Mouse (Mus musculus): ENCODE measurements at regions not wholly inside any gene's neighbourhood (a gene's known extent, or its start where the extent isn't known, plus 50 kb on each side); places are given as distances from the start of the nearest gene placed in this dataset.

DNA sequence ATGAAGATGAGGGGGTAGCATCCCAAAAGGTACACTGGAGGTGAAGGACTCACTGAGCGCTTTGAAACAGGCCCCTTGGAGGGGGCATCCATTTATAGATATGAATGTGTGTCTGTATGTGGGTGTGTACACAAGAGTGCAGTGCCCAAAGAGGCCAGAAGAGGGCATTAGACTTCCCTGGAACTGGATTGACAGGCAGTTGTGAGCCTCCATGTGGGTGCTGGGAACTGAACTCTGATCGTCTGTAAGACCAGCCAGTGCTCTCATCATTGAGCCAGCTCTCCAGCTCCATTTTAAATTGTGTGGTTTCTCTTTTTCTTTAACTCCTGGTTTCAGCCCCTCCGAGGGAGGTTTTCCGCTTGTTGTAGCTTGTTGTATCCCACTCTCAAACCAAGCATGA lies 67.6 kb upstream of the 1700021F07Rik start:
- peak; percentile 37 for DNase-seq (ENCODE audit: low read depth, low spot score)

DNA sequence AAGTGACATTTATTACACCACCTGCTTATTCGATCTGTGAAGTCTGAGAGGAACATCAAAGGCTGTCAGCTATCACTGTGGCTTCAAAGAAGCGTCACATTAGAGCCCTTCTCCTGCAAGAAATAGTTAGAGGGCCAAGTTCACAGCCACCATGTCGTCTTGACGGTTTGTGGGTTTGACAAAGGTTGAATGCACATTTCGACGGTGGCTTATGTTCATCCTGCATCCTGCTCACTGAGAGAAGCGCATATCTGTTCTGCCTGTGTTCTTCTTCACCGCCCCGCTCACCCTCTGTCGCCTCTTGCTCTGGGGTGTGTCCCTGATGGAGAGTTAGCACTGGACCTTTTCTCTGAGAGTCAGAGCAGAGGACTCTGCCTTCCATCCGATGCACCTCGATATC lies 67.2 kb upstream of the 1700021F07Rik start:
- DNase-seq (ENCODE audit: low read depth, low spot score) = no peak

DNA sequence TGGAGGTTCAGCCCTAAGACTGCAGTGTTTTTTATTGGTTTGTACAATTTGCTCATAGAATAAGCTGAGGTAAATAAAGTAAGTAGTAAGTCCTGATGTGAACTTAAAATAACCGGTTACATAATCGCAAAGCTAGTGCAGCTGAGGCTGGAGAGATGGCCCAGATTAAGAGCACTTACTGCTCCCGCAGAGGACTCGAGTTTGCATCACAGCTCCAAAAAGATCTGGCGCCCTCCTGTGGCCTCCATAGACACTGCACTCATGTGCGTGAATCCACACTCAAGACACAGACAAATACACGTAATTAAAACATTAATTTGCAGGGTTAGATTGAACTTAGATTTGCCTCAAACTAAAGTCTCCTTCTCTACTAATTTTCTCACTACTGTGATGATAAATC lies 66.3 kb upstream of the 1700021F07Rik start:
- peak; percentile 66 for DNase-seq (ENCODE audit: low read depth, low spot score)

DNA sequence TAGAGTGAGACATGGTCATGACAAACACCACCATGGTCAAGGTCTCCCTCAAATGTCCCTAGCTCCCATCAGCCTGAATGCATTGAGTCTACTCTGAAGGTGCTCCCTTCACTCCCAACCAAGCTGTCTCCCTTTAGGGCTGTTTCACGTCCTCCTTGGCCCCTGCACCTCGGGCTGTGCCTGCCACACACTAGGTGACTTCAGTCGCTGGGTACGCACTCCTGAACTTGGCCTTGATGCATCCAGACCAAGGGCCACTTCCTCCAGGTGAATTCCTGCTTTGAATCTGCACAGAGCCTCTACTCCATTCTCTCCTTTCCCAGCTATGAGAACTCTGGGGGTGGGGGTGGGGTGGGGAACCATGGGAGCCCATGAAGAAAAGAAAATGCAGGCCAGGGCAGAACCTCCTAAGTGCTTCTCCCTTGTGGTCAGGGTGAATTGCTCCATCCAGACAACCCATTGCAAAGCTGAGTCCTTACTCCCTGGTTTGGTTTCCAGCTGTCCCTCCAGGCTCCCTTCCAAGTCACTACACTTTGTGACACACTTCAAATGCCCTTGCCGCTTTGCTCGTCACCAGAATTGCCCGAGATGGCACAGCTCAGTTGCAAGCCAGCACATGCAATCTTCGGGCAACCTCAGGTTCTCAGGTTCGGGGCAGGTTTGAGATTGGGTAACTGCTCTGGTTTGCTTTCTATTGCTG lies 65.3 kb upstream of the 1700021F07Rik start:
- no peak for DNase-seq (ENCODE audit: low read depth, low spot score)

DNA sequence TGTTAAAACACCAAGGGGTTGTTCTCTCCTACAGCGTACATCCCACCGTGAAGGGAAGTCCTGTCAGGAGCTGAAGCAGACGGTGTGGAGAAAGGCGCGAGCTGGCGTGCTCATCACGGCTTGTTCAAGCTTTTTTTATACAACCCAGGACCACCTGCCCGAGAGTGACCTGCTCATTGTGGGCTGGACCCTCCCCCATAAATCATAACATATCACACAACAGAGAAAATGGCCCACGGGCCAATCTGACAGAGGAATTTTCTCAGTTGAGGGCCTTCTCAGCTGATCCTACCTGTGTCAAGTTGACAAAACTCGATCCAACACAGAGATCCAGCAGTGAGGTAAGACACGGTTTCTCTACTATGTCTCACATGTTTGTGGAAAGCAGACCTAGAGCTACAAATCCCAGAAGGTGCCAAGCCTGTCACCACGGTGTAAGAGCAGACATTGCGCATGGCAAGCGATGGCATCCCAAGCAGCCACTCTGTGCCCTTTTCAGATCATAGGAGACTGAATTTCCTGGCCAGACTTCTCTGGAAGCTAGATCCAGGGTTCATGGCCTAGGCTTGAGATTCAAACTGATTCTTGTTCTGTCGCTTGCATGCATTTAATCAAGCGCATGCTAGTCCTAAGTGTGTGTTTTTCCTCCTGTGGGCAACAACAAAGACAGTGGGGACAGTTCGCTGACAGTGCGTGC lies 64.6 kb upstream of the 1700021F07Rik start:
- DNase-seq (ENCODE audit: low read depth, low spot score) = no peak

DNA sequence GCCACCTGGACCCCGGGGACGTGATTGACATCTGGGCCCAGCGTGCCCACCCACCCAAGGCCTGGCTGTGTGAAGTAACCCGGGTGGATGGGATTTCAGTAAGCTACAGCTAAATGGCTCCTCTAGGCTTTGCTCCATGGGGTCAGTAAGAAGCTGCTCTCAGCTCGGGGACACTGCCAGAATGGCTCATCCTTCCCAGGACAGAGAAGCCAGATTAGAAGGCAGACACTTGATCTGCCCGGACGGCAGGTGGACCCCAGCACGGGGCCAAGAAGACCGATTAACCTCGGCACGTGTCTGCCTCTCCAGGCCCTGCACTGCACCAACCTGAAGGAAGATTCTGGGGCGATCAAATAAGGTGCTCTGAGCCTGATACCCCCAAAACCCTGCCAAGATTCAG lies 63.5 kb upstream of the 1700021F07Rik start:
- no peak for DNase-seq (ENCODE audit: low read depth, low spot score)

DNA sequence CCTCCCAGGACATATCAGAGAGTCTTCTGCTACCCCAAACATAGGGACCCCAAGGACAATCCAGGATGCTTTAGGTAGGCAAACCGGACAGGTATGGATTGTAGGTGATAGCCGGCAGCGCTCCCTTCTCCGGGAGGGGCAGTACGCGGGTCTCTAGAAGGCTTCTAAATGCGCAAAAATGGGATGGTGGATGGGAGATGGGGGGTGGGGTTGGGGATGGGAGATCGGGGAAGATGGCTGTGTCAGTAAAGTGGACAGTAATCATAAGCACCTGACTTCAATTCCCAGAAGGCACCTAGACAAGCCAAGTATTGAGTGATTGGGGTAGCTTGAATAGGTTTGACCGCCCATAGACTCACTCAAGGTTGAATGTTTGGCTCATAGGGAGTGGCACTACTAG lies 59.1 kb upstream of the 1700021F07Rik start:
- DNase-seq (ENCODE audit: low read depth, low spot score) = no peak

DNA sequence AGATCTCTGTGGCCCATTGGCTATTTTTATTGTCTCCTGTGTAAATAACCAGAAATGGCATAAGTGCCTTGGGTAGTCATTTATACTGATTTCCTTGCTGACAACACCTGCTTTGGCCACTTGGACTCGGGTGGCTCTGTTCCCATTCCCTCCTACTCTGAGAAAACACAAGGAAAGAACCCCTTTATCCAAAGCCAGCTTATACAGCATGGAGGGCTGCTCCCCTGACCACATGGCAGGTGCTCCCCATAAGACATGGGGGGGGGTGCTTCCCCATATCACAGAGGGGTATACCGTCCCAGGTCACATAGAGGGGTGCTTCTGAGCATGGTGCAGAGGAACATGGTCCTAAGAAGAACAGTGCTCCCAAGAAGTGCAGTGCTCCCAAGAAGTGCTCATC lies 57.8 kb upstream of the 1700021F07Rik start:
- no peak for DNase-seq (ENCODE audit: low read depth, low spot score)

DNA sequence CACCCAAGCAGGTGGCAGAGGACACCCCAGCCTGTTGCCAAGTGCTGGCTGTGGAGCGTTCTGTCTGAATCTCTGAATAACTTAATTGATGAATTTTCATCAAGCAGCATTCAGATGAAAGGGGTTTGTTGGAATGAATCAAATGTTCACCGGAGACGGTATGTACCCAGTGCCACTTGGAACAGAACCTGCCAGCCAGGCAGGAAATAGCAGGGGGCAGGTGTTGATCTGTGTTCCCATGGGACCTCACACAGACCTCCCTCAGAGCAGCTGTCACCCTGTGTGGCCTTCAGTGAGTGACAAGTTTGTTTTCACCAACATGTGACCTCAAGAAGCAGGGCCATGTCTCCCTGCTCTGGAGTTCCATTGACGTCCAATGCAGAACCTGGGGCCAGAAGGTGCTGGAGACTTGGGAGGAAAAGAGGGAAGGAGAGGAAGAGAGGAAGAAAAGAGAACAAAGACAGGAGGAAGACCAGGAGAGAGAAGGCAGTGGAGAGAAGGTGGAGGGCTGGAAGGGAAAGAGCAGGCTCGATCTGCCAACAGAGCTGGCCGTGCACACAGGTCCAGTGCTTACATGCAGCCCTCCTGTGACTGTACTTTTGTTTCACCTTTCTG lies 57.3 kb upstream of the 1700021F07Rik start:
- no peak for DNase-seq (ENCODE audit: low read depth, low spot score)

DNA sequence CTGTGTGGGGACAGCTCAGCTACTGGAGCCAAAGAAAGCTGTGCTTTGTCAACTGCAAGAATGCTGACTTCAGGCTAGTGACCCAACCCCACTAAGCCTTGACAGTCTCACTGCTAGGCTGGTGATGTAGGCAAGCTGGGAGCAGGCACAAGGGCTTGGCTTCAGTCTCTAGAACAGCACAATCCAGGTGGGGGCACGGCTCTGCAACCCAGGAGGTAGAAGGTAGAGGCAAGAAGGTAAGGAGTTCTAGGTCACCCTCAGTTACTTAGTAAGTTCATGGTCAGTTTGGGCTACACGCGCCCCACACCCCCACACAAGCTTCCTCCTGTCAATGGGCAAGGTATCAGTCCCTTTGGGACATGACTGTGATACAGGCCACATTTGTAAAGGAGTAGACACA lies 54.2 kb upstream of the 1700021F07Rik start:
- DNase-seq (ENCODE audit: low read depth, low spot score) = no peak

DNA sequence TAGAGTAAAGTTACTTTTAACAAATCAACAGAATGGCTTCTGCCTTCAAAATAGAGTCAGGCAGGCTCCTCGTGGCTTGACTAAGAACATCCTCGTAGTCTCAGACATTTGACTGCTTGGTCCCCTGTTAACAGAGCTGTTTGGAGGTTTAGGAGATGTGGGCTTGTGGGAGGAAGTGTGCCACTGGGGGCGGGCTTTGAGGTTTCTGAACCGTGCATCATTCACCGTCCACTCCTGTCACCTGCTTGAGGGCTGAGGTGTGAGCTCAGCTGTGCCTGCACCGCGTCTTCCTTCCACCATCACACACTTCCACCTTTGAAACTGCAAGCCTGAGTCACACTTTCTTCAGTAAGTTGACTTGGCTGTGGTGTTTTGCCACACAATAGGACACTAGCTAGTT lies 52.6 kb upstream of the 1700021F07Rik start:
- no peak for DNase-seq (ENCODE audit: low read depth, low spot score)
